ENCODE assay signal across 10 mouse cellular contexts in genomic region chr4:94803187-94803586, GRCm38 (mm10).
DNase-seq lines count a peak whose midpoint lies in the region; ATAC-seq and TF ChIP-seq lines count a peak whose summit lies in the region.
"Had no signal": no experiment of that assay in that cellular context is flagged by ENCODE, and none has a peak within 500 bp of the region (broad histone marks: within the 10 kb centered on the region; RNA-seq: fewer than 3 reads in every experiment).

No protein-coding gene starts in this region.

- no peak for TF ChIP-seq POLR2A in MEL (IDR thresholded peaks at IDR 0.05; ENCODE audit: control insufficient read depth in 1 of 2, insufficient read depth in 1 of 2, low read depth in 1 of 2, low read length in 2 of 2, poor library complexity in 1 of 2)

- no peaks in the 10 kb centered on the region for H3K79me2 ChIP-seq in MEL (ENCODE audit: control insufficient read depth, insufficient read depth, low read length, poor library complexity)

- no peak for TF ChIP-seq RAD21 in MEL (IDR thresholded peaks at IDR 0.05; ENCODE audit: low read depth, low read length)

- no peak overlapping the region for H3K4me2 ChIP-seq in heart, embryonic 11.5 days
- H3K4me2 ChIP-seq: limb, embryonic 15.5 days had no signal

- ATAC-seq in heart, embryonic 11.5 days (replicated peaks; ENCODE audit: insufficient number of reproducible peaks, low FRiP score, low TSS enrichment) = no peak

- peak; percentile 91 to 95 for TF ChIP-seq EP300 in MEL (IDR thresholded peaks at IDR 0.05; ENCODE audit: low read depth in 1 of 2, low read length in 2 of 2)

- H3K27ac ChIP-seq in heart, embryonic 11.5 days (ENCODE audit: low read depth, low read length) = no peak overlapping the region
- peak overlapping the region; percentile 97 for H3K27ac ChIP-seq in MEL (ENCODE audit: control insufficient read depth, low read depth, low read length)
- H3K27ac ChIP-seq: layer of hippocampus, adult 2 months; limb, embryonic 15.5 days had no signal

- no peaks in the 10 kb centered on the region for H3K9me3 ChIP-seq in heart, embryonic 11.5 days (replicated peaks; ENCODE audit: control insufficient read depth, low read length)
- no peaks in the 10 kb centered on the region for H3K9me3 ChIP-seq in MEL (replicated peaks; ENCODE audit: insufficient read depth, low read length)
- H3K9me3 ChIP-seq: limb, embryonic 15.5 days had no signal

- H3K36me3 ChIP-seq in heart, embryonic 11.5 days (ENCODE audit: control insufficient read depth, insufficient read depth, low read length) = no peaks in the 10 kb centered on the region
- H3K36me3 ChIP-seq in MEL (ENCODE audit: control insufficient read depth in 1 of 2, insufficient read depth in 2 of 2, low read length in 2 of 2) = peaks cover 0 to 15% of the 10 kb centered on the region in 2 experiments; a peak in 2 of 4 replicates
- H3K36me3 ChIP-seq: limb, embryonic 15.5 days had no signal

- no peak for TF ChIP-seq CTCF in MEL (IDR thresholded peaks at IDR 0.05 in 2 of 3, conservative IDR thresholded peaks at IDR 0.05 in 1 of 3; ENCODE audit: control insufficient read depth in 1 of 3, insufficient read depth in 1 of 3, low read depth in 2 of 3, low read length in 3 of 3, poor library complexity in 1 of 3, severe bottlenecking in 1 of 3)

- no peak overlapping the region for H3K4me3 ChIP-seq in heart, embryonic 11.5 days (ENCODE audit: low read depth, low read length)
- H3K4me3 ChIP-seq in MEL (ENCODE audit: control insufficient read depth in 1 of 2, insufficient read depth in 1 of 2, low read depth in 2 of 2, low read length in 2 of 2) = peak overlapping the region in 1 of 2 experiments; percentile 40; a peak in 1 of 4 replicates
- H3K4me3 ChIP-seq: layer of hippocampus, adult 2 months; limb, embryonic 15.5 days had no signal

- intact Hi-C loops in heart, postnatal 25 days (cut with DNase I) = no loop called here

- H3K9ac ChIP-seq in heart, embryonic 11.5 days (ENCODE audit: low read depth, low read length) = no peak overlapping the region
- peak overlapping the region; percentile 55 for H3K9ac ChIP-seq in MEL (ENCODE audit: control insufficient read depth, low read depth, low read length, poor library complexity, severe bottlenecking)
- H3K9ac ChIP-seq: limb, embryonic 15.5 days had no signal

- no peaks in the 10 kb centered on the region for H3K4me1 ChIP-seq in heart, embryonic 11.5 days (ENCODE audit: control insufficient read depth, insufficient read depth, low read length)
- peaks cover 7 to 18% of the 10 kb centered on the region in 2 experiments for H3K4me1 ChIP-seq in MEL (ENCODE audit: control insufficient read depth in 1 of 2, insufficient read depth in 2 of 2, low read length in 2 of 2)
- H3K4me1 ChIP-seq: limb, embryonic 15.5 days had no signal

- WGBS in heart, embryonic 11.5 days (ENCODE audit: insufficient replicate concordance) = 58% methylated on average over 1 of the region's 1 CpGs

- peak; percentile 96 for DNase-seq in heart, adult 11 months
- peak; percentile 91 for DNase-seq in MEL (ENCODE audit: low read depth, low spot score)
- peak; percentile 20 to 30 for DNase-seq in gastrocnemius, adult 8-10 months (ENCODE audit: low spot score in 2 of 2)
- peak; percentile 52 for DNase-seq in heart, postnatal 25 days (ENCODE audit: low spot score)
- DNase-seq in layer of hippocampus, postnatal 36 days = no peak
- DNase-seq in spleen, postnatal 36 days (ENCODE audit: low spot score in 2 of 2) = no peak
- no peak for DNase-seq in thymus, postnatal 10 days (ENCODE audit: low spot score in 2 of 2)

- no peaks in the 10 kb centered on the region for H3K27me3 ChIP-seq in heart, embryonic 11.5 days (ENCODE audit: control insufficient read depth, insufficient read depth, low read length)
- H3K27me3 ChIP-seq in MEL (ENCODE audit: control insufficient read depth in 1 of 2, insufficient read depth in 2 of 2, low read length in 2 of 2) = no peaks in the 10 kb centered on the region
- H3K27me3 ChIP-seq: limb, embryonic 15.5 days had no signal

TF ChIP-seq in MEL, 35 proteins besides CTCF, POLR2A, EP300 and RAD21:
- TF ChIP-seq KAT2A (conservative IDR thresholded peaks at IDR 0.05; ENCODE audit: low read depth, low read length) = peak; percentile 56
- TF ChIP-seq MAZ (IDR thresholded peaks at IDR 0.05; ENCODE audit: low read depth, low read length) = no peak
- peak; percentile 44; the same call in 1 of the 2 replicates for TF ChIP-seq HCFC1 (IDR thresholded peaks at IDR 0.05; ENCODE audit: low read depth, low read length)
- TF ChIP-seq SMC3 (IDR thresholded peaks at IDR 0.05; ENCODE audit: low read depth, low read length) = peak; percentile 8; the same call in 1 of the 2 replicates
- peak; percentile 42; the same call in 1 of the 2 replicates for TF ChIP-seq MEF2A (IDR thresholded peaks at IDR 0.05; ENCODE audit: extremely low read depth, insufficient replicate concordance, low read depth, low read length, poor library complexity, severe bottlenecking)
- no peak for TF ChIP-seq CHD1 (IDR thresholded peaks at IDR 0.05; ENCODE audit: low read depth, low read length)
- TF ChIP-seq UBTF (IDR thresholded peaks at IDR 0.05; ENCODE audit: borderline replicate concordance, insufficient read depth, low read depth, low read length) = no peak
- peak; percentile 72 for TF ChIP-seq MAX (IDR thresholded peaks at IDR 0.05; ENCODE audit: low read length)
- peak; percentile 27; the same call in 1 of the 2 replicates for TF ChIP-seq USF1 (IDR thresholded peaks at IDR 0.05; ENCODE audit: low read depth, low read length)
- no peak for TF ChIP-seq NRF1 (IDR thresholded peaks at IDR 0.05; ENCODE audit: insufficient read depth, low read depth, low read length, poor library complexity, severe bottlenecking)
- TF ChIP-seq TCF12 (IDR thresholded peaks at IDR 0.05; ENCODE audit: low read depth, low read length) = peak; percentile 86
- peak; percentile 64 for TF ChIP-seq MYC (IDR thresholded peaks at IDR 0.05; ENCODE audit: low read depth, low read length)
- 0 out of 2 replicates have a peak, but pooled peaks have one; percentile 15 for TF ChIP-seq NELFE (IDR thresholded peaks at IDR 0.05; ENCODE audit: low read depth, low read length)
- TF ChIP-seq POLR2AphosphoS2 (IDR thresholded peaks at IDR 0.05; ENCODE audit: low read length) = peak; percentile 62; the same call in 1 of the 2 replicates
- TF ChIP-seq GATA1 (IDR thresholded peaks at IDR 0.05; ENCODE audit: low read depth, low read length) = peak; percentile 88
- TF ChIP-seq BHLHE40 (IDR thresholded peaks at IDR 0.05; ENCODE audit: borderline replicate concordance, low read depth, low read length) = 0 out of 2 replicates have a peak, but pooled peaks have one; percentile 27
- peak; percentile 60 for TF ChIP-seq SIN3A (IDR thresholded peaks at IDR 0.05; ENCODE audit: low read length)
- peak; percentile 42; the same call in 1 of the 2 replicates for TF ChIP-seq MXI1 (IDR thresholded peaks at IDR 0.05; ENCODE audit: low read depth, low read length)
- TF ChIP-seq ZNF384 (IDR thresholded peaks at IDR 0.05; ENCODE audit: low read depth, low read length) = no peak
- TF ChIP-seq ETS1 (IDR thresholded peaks at IDR 0.05; ENCODE audit: low read depth, low read length) = peak; percentile 97
- TF ChIP-seq MAFK (IDR thresholded peaks at IDR 0.05; ENCODE audit: borderline replicate concordance, low read depth, low read length) = peak; percentile 77
- TF ChIP-seq ELF1 (IDR thresholded peaks at IDR 0.05; ENCODE audit: low read depth, low read length) = no peak
- TF ChIP-seq RCOR1 (IDR thresholded peaks at IDR 0.05; ENCODE audit: low read depth, low read length) = peak; percentile 75
- TF ChIP-seq JUND (IDR thresholded peaks at IDR 0.05; ENCODE audit: low read depth, low read length) = no peak

Comparison
In these comparisons a context has a peak if more than half of its experiments do, and no peak if none do; other contexts are left out.
1. DNase-seq: peak in heart, adult 11 months (single experiment), MEL (single experiment), gastrocnemius, adult 8-10 months (2 of 2) and heart, postnatal 25 days (single experiment); none in layer of hippocampus, postnatal 36 days (0 of 2), spleen, postnatal 36 days (0 of 2) and thymus, postnatal 10 days (0 of 2).